Mouse (Mus musculus): Measurements from ENCODE around the gene Il12rb1. TPM values are rescaled to one million over a fixed set of nuclear protein-coding genes. Genes with fewer than 3 reads are reported as not detected.
A peak's percentile ranks its signal among the peaks of the same experiment; 100 is the strongest.

Il12rb1 gene
- total RNA-seq, 4 experiments from 2014 or later: 0.11 to 0.75 (median 0.22) TPM

DNA sequence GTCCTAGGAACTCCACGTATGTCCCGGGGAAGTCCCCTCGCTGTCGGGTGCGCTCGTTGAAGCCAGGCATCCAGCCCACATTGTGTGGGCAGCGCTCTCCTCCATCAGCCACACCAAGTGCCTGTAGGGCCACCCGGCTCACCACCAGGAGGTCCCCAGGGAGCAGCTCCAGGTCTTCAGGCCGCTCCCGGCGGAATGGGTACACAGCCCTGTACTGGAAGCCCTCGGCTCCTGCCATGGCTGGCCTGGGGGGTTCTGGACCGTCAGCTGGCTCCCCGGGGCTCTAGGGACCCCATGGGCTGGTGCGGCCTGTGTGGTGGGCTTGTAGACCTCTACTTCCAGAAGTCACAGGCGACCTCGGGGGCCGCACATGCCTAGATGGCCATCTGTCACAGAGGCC, 33.5 kb upstream of the Il12rb1 start:
- DNase-seq: peak; percentile 39

DNA sequence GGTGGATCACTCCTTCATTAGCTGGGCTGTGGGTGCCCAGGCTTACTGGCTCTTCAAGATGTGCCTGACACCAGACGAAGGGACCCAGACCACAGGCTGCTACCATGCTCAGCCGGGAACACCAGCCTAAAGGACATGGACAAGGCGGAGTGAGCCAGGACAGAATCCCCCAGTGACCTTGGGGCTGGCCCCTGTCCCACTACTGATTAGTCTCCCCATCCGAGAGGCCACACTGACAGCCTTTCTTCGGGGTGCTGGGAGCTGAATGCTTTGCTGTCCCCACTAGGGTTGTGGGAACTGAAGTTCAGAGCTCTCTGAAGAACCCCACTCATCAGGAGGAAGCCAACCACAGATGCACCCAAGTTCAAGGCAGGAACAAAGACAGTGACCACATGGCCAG, 33.0 kb upstream of the Il12rb1 start:
- peak; percentile 24 for DNase-seq

DNA sequence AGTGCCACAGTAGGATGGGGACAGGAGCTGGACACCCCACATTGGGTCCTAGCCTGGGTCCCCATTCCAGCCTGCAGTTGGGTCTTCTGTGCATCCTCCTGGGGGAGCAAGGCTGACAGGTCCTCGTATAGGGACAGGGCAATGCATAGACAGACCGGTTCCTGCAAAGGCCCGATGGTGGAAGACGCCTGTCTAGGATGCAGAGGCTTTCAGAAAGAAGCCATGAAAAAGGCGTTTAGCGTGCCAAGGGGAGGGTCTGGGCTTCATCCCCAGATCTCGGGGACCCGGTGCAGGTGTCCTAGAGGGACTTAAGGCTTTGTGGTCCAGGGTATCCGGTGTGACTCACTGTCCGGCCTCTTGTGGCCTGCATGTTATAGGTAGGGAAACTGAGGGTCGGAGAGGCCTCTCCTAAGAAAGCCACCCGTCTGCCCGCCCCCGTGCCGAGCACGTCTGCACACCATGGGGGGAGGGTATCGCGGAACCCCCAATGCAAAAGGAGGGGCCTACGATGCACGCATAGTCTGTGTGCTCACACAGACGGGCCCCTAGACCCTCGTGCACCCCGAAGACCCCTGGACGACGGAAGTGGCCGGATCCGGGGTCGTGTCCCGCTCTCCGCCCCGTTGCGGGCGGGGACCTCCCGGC, 32.3 kb upstream of the Il12rb1 start:
- peak; percentile 55 for DNase-seq

DNA sequence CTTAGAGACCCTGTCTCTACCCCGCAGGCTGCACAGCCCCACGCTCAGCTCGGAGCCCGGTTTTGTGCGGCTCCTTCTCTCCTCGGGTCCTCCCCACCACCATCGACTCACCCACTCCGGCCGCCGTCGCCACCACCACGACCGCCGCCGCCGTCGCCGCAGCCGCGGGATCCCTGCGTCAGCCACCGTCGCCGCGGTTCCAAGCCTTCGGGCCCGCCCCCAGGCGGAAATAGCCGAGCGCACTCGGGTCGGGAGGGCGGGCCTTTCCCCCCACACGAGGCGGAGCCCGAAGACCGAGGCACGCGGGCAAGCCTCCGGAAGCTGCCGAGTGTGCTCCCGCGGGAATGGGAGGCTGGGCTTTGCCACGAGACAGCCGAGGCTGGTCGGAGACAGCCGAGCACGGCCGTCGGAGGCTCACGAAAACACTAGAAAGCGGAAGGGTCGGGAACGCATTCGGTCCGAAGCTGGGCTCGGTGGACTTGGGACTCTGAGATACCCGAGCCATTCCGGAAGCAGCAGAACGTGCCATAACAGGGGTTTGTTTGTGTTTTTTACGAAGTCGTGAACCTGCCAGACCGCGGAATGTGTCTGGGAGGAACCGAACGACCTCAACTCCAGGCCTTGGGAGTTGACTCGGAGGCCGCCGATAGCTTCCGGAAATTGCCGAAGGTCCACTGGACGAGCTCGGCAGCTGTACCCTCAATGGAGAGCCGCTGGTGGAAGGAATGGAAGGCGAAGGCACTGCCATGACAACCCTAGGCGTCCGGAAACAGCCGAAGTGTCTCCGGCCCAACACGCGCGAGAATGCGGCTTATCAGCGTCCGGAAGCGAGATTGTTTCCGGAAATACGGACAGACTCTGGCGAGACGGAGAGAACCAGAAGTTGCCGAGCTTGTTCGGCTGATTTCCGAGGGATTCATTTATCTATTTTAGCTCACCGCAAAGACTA, 31.5 kb upstream of the Il12rb1 start, which contains the start of gene Pik3r2:
TSS of gene Pik3r2 (minus strand) at position 218 of the 949 bp plus-strand sequence.
- peak; percentile 97 for DNase-seq

DNA sequence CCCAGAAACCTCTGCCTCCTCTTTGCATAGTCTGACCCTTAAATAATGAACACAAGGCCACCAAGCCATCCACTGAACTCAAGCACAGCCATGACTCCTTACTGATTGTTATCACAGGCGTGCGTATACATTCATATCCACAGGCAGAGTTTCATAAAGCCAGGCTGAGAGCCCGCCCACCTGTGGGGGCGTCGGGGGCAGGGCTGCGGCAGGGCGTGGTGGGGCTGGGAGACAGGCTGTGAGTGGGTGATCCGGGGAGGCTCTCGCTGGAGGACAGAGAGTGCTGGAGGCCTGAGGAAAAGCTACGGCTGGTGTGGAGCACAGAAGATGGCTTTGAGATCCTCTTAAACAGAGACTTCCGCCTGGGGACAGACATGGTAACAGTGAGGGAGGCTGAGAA, 28.2 kb upstream of the Il12rb1 start:
- DNase-seq: no peak

DNA sequence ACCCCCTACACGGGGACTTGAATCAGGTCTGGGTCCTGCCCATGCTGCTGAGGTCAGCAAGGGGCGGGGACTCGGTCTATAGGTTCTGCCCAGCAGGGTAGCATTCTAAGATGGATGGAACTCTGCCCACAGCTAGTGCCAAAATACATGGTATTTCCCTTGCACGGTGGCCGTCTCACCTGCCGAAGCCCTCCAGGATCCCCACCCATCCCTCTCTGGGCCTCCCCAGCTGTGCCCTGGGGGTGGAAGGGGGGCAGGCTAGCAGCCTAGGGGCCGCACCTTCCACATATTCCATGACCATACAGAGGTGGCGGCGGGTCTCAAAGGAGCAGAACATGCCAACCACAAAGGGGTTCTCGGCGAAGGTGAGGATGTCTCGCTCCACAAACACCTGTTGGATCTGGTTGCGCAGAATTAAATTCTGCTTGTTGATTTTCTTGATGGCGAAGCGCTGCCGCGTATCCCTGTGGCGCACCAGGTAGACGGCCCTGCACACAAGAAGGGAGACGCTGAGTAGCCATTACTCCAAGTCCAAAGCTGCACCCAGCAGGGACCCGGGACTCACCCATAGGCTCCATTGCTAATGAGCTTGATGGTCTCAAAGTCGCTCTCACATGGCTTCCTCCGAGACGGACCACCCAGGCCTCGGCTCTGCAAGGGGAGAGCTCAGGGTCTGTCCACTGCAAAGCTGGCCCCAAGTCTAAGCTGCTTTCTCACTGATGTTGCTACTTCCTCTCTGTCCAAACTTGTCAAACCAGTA, 21.8 kb upstream of the Il12rb1 start:
- no peak for DNase-seq

DNA sequence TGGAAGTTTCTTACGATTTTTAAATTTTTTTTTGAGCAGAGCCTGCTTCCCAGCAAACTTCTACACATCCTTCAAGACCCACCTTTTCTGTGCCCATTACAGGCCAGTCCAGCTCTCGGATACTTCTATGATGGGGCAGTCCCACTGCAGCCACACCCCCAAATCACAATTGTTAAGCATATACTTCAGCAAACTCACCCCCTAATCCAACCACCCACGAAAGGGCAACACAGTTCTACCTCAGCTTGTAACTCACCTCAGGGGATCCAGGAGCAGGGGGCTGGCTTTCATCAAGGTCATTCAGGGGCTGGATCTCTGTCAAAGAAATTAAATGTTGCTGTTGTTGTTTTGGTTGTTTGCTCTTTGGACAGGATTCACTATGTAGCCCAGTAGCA, 21.2 kb upstream of the Il12rb1 start:
- no peak for DNase-seq

DNA sequence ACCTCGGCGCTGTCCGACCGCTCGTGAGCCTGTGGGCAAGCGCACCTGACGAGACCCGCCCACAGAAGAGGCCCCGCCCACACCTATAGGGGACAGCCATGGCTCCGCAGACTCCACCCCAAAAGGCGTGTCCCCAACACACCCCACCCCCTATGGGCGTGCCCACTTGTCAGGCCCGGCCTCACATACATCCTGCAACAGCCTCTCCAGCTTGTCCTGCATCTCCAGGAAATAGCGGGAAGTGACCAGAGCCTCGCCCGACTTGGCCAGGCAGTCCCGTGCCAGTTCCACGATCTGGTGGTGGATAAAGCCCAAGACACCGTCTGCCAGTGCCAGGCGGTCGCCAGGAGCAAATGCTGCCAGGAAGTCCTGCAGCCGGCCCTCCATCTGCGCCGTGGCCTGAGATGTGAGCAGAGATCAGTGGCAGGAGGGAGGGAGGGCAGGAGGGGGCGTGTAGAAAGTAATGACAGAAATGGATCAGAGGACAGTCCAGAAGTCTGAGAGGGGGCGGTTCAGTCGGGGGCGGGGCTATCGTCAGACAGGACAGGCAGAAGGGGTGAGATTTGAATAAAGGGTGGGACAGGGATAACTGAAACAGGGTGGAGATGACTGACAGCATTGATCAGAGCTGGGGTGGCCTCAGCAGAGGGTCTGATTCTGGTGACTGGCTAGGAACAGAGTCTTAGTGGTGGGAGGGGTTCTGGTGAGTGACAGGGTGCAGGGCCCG, 20.1 kb upstream of the Il12rb1 start:
- no peak for DNase-seq

DNA sequence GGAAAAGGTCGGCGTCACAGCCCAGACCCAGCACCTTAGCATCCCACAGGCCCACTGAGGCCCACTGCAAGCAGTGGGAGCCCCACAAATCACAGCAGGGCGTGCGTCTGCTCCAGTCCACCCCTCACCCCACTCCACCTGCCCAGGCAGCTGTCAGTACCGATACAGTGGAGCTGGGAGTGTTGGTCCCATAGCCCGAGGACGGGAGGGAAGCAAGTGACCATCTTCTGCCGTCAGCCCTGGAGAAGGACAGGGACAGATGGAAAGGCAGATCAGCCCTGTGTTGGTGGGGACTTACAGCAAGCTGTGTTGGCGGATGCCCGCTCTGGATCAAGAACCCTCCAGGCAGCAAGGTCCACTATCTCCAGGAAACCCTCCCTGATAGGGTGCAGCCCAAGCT, 19.2 kb upstream of the Il12rb1 start:
- no peak for DNase-seq

DNA sequence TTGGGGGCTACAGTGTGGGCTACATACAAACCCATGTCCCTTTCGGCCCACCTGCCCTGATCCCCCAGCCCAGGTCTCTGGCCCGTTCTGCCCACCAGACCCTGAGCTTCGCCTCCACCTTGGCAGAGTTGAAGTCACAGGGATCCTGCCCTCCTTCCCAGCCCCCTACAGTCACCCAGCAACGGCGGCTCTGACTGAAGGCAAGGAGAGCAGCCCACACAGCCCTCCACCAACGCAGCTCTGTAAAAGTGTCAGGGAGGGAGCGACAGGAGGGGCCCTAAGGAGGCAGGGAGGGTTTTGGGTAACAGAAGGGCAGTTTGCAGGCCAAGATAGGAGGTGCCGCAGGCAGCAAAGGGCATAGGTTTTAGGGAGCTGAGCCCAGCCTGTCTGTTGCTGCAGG, 17.4 kb upstream of the Il12rb1 start:
- DNase-seq: no peak

DNA sequence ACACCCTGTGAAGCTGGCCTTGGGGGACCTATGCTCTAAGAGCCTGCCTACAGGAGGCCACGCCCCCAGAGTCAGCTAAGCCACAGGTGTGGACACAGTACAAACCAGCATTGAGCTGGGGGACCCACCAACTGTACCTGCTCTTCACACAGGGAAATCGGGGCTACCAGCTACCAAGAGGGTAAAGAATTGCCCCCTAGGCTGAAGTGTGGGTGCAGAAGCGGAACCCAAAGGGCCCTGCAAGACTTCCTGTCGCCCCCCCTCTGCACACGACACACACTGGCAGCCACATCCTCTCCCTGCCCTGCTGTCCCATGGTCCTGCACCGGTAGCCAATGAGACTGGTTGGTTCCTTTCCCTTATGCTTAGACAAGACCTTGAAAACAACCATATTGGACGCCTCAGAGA, 17.0 kb upstream of the Il12rb1 start:
- DNase-seq: no peak

DNA sequence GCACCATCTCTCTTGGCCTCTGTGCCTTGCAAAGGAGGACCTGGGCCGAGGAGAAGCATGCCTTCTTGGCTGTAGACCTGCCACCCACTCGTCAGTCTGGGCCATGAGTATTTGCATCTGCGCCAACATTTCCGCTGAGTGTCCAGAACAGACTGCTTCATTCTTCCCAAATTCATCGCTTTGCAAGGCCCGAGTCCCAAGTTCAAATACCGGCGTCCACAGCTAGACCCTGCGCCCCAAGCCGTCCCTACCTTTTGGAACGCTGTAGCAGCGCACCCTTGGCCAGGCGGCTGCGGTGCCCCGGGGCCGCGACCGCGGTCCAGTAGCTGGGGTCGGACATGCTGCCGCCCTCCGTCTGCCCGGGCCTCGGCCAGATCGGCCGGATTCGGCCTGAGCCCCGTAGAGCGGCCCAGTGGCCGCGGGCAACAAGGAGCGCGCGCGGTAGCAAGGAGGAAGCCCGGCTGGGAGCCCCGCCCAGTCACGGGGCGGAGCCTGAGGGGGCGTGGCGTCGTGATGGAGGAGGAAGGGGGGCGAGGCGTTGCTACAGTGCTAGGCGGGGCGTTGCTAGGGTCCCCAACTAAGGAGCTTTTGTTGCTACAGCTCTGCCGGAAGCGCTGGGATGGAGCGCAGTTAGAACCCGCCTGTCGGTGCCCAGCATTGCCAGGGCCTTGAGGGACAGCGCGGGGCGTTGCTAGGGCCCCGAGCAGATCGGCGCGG, 16.1 kb upstream of the Il12rb1 start:
- peak; percentile 96 for DNase-seq

DNA sequence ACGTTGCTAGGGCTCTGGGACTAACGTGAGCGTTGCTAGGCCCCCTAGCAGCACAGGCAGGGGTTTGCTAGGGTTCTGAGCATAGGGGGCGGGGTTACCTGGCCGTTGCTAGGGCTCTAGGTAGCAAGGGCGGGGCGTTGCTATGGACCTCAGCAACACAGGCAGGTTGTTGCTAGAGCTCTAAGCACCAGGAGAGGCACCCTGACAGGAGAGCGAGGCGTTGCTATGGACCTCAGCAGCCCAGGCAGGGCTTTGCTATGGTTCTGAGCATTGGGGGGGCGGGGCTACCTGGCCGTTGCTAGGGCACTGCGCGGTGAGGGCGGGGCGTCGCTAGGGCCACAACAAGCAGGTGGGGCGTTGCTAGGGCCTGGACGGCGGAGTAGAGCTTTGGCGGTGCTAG, 15.5 kb upstream of the Il12rb1 start:
- DNase-seq: no peak

DNA sequence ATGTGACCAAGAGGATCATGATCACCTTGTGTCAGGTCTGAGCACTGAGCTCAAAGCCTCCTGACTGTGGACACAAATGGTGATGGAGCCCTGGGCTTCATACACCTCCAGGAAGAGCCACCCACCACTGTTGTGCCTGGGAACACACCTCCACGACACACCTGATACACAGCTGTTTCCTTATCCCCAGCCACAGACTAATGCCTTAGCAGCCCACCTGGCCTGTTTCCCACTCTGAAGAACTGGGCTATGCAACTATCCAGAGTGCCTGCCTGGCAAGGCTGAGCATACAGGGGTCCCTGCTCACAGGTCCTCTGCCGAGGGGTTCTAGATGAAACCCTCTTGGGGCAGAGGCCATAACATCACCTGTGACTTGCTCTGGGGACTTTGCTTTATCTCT, 14.0 kb upstream of the Il12rb1 start:
- DNase-seq: no peak

DNA sequence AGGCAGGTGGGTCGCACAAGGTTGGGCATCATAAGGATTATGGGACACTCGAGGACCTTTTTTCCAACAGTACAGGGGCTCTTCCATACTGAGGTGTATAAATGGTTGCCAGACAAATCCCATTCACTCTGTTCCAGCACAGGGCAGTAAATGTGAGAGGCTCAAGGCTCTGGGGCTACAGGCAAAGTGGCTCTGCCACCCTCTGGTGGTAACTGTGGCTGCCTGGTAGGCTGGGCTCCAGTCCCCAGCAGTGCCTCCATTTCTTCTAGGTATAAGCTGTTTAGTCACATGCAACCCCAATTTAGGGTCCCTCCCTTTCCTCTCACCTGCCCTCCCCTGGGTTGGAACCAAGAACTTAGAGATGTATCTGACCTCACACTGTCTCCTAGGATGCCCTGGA, 12.9 kb upstream of the Il12rb1 start:
- DNase-seq: no peak

DNA sequence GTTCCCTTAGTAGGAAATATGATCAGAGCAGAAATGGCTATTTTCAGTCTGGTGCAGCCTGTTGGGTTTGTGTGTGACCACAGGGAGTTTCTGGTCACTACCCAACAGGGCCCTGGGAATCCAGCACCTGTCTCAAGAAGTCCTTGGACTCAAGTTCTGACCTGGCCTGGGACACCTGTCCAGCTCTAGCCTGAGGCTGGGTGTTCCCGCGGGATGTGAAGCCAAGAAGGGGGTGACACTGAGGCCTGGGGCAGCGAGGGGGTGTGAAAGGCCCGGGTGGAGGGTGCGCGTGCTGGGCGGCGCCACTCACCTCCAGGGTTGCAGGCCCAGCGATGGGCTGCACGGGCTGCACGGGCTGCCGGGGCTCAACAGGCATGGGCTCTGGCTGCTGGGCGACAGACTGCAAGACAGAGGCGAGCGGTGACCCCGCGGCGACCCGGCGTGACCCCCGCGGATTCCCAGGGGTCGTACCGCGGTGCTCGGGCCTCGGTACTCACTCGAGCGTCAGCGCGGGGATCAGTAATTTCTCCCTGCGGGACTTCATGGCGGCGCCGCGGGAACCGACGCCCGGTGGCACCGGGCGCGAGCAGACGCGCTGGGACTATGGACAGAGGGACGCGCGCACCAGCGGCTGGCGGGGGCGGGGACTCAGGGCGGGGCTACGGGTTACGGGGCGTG, 11.7 kb upstream of the Il12rb1 start:
- DNase-seq: no peak

DNA sequence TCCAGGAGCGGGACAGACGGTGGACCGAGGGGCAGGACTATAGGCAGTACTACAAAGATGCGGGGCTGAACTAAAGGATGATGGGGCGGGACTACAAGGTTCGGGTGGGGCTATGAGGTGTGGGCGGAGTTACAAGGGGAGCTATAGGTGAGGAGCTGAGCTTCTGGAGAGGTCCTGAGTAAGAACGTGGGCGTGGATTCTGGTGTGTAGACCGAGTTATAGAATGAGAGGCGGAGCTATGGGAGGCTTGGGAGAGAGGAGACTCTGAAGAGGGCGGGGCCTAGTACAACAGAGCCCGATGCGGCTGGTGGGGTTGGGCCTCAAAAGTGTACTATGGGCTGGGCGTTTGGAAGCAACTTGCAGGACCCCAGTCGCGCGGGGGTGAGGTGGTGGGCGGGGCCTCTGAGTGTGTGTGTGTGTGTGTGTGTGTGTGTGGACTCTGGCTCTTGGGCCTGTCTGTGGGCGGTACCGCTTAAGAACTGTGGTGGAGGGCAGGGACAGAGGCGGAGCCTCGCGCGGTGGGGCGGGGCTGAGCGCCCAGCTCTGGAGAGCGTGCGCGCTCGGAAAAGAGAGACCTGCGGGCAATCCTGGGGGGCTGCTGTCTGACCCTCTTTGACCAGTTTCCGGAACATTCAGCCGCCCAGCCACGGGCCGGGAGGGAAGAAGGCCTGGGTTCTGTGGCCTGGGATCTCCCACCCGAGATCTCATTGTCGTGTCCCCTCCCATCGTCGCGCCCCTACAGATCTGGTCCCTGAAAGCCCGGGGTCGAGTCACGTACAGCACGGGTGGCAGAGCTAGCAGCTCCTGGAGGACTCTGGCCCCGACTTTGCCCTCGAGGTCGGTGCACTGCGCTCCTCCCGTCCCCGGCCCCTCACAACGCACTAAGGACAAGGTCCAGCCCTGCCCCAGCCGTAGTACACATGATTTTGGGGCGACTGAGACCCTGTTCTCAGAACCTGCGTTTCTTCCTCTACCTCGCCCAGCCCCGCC, 10.9 kb upstream of the Il12rb1 start:
- DNase-seq: peak; percentile 87

DNA sequence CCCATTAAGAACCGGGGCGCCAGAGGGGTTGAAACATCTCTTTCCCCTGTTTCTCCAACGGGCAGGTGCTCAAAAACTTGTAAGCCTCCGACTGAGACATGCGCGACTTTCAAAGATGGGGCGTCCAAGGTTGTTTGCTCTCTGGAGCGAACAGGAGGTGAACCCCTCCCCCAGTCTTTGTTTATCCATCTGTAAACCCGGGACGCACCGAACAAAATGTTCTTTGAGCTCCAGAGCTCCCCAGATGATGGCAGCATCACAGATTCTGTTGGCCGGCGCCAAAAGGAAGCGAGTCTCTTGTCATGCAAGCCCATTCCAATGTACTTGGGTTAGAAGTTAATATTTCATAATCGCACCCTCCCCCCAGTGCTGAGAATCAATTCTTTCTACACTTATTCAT, 10.0 kb upstream of the Il12rb1 start:
- no peak for DNase-seq

DNA sequence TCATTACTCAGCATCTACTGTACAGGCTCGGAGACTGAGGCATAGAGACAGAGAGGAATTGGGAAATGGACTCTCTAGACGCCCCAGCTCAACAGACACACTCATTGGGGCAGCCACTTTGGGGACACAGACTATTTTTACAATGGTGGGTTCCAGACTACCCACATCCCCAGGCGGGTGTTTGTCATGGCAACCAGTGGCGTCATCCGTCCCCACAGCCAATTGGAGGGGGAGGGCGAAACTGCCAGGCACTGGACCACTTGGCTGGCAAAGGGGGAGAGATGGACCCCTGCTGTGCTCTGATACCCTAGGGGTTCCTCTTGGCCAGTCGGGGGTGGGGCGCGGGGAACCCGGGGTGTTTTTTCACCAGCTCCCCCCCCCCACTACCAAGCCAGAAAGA, 7.6 kb upstream of the Il12rb1 start:
- DNase-seq: no peak

DNA sequence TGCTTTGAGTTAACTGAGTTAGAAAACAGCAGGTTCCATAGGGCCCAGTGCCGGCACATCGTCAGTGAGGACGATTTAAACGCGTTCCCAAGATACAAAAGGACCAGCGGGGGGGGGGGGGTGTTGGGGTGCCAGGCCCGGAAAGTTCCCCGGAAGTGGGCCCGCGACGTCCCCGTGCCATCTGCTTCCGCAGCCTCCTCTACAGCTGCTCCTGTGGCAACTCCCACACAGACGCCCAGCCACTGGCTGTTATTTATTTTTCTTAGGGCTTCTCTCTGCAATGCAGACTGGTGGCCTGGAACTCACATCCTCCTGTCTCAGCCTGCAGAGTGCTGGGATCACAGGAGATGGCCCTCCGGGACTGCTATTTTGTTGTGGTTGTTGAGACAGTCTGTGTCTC, 7.1 kb upstream of the Il12rb1 start:
- DNase-seq: no peak

Measured in adrenal gland, adult 8-10 months (tissue).